Mouse (Mus musculus) stomach, postnatal 0 days (tissue): ENCODE results near the gene Mier2.

Experiments
- CTCF ChIP-seq: IDR thresholded peaks from 2 replicates; pipeline ENCODE4 v1.5.1; 2016; ENCODE audit warnings: antibody characterized with exemption, low read depth, mild to moderate bottlenecking, moderate library complexity
- EP300 ChIP-seq: optimal IDR thresholded peaks from 2 replicates; pipeline ENCODE3; 2016; ENCODE audit warnings: antibody characterized with exemption

GRCm38 (mm10) chr10:79527453-79527845 is 27.6 kb downstream of the Mier2 start:
- no peak for TF ChIP-seq EP300
- TF ChIP-seq CTCF: no peak
